Mouse (Mus musculus) limb, embryonic 14.5 days (tissue): ENCODE data around the gene Tpp1. TPM values are rescaled to one million over a fixed set of nuclear protein-coding genes. Genes with fewer than 3 reads are reported as not detected.

Source experiments
- ATAC-seq: fragments of 200-750 bp; cut with Nextera tagmentation; 2 replicates; pipeline ENCODE4 v1.8.0; 2017; ENCODE audit warnings: low read depth, moderate number of reproducible peaks, moderate TSS enrichment; ENCODE audit not compliant: low FRiP score
- DNase-seq: peaks from one replicate; pipeline ENCODE4 v3.0.0-alpha.2; 2015; ENCODE audit warnings: low spot score
- H3K27ac ChIP-seq: fragments of 300-500 bp; sonication (generic); replicated peaks from 2 replicates; pipeline ENCODE4 v1.5.1; 2014; ENCODE audit warnings: low read depth, mild to moderate bottlenecking, low read length, moderate library complexity, mixed read lengths
- H3K27me3 ChIP-seq: fragments of 300-500 bp; sonication (generic); 2 replicates; pipeline ENCODE4 v1.6.1; 2014; ENCODE audit warnings: low read length, mixed read lengths; ENCODE audit not compliant: control insufficient read depth, insufficient read depth
- H3K36me3 ChIP-seq: fragments of 300-500 bp; sonication (generic); 2 replicates; pipeline ENCODE4 v1.6.1; 2014; ENCODE audit warnings: mild to moderate bottlenecking, low read length, moderate library complexity, mixed read lengths; ENCODE audit not compliant: control insufficient read depth, insufficient read depth
- H3K4me1 ChIP-seq: fragments of 300-500 bp; sonication (generic); 2 replicates; pipeline ENCODE4 v1.6.1; 2014; ENCODE audit warnings: antibody characterized with exemption, low read length, mixed read lengths; ENCODE audit not compliant: control insufficient read depth, insufficient read depth
- H3K4me2 ChIP-seq: fragments of 300-500 bp; sonication (generic); replicated peaks from 2 replicates; pipeline ENCODE4 v1.6.1; 2014; ENCODE audit warnings: low read depth, mild to moderate bottlenecking, low read length, moderate library complexity; ENCODE audit not compliant: severe bottlenecking
- H3K4me3 ChIP-seq: fragments of 300-500 bp; sonication (generic); replicated peaks from 2 replicates; pipeline ENCODE4 v1.5.1; 2014; ENCODE audit warnings: low read length
- H3K9ac ChIP-seq: fragments of 300-500 bp; sonication (generic); 2 replicates; pipeline ENCODE4 v1.6.1; 2014; ENCODE audit warnings: mild to moderate bottlenecking, low read depth, low read length, moderate library complexity; ENCODE audit not compliant: severe bottlenecking
- H3K9me3 ChIP-seq: fragments of 300-500 bp; sonication (generic); 2 replicates; pipeline ENCODE4 v1.6.1; 2016; ENCODE audit warnings: low read length; ENCODE audit not compliant: control insufficient read depth
- POLR2A ChIP-seq: fragments of 200-500 bp; IDR thresholded peaks from 2 replicates; pipeline ENCODE4 v1.8.0; 2012; ENCODE audit warnings: inconsistent platforms, mild to moderate bottlenecking, moderate library complexity, borderline replicate concordance; ENCODE audit not compliant: insufficient read depth, insufficient read length; ENCODE audit errors: extremely low read depth
- WGBS: fragments of 180-500 bp; shearing (Covaris S2); extraction: QIAGEN DNeasy Blood & Tissue Kit; methylation state at CpG from one replicate; pipeline ENCODE4 v1.1.7; 2014; 5-methylcytosine and 5-hydroxymethylcytosine counted together
- polyA plus RNA-seq, 2 experiments: library from polyadenylated mRNA; depleted of rRNA in 1 of 2; stranded (reverse) in 1 of 2; unstranded in 1 of 2; fragments of >200 nt; fragmentation: Nextera tagmentation in 1 of 2; extraction: Ambion mirVana in 1 of 2; gene quantifications; 2 replicates each; pipeline versions ENCODE4 v1.2.1 to v1.2.3; 2012 to 2014

Tpp1 gene
- polyA plus RNA-seq, 2 experiments, result 58.5 to 64.9 TPM

DNA sequence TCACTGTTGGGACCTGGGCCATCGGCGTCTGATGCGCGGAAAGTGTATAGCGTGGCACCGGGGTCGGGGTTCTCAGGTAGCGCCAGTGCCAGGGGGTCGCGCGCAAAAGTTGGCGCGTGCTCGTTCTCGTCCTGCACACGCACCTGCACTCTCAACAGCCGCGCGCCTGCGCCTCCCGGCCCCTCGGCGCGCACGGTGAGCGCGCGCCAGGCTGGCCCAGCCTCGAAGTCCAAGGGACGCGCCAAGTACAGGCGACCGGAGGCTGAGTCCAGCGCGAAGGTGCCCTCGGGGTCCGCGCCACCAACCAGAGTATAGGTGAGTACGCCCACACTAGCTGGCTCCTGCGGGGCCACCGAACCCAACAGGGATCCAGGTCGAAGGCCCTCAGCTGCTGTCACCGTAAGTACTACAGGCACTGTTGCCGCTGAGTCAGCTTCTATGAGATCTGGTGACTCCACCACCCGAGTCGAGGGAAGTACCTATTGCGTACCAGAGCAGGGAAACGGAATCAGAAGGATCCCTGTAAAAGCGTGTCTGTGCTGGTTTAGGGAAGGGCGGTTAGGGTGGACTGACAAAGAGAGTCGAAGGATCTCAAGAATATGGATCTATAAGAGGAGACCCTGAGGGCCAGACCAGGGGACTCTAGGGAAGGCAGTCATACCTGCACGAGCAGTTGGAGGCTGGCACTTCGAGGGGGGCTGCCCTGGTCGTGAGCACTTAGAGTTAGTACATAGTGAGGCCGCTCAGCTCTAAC is 10.7 kb upstream of the Tpp1 start:
- Histone ChIP-seq H3K27ac (no peak overlapping the region), H3K4me1 (0 out of 2 replicates have a peak, but pooled peaks cover 2% of the 10 kb centered on the region), H3K27me3 (no peaks in the 10 kb centered on the region), H3K4me2 (no peak overlapping the region; the same call in 1 of the 2 replicates), H3K9ac (no peak overlapping the region), H3K36me3 (peaks cover 88% of the 10 kb centered on the region), H3K4me3 (no peak overlapping the region), H3K9me3 (no peaks in the 10 kb centered on the region)
- WGBS, result 39% methylated on average over 55 of the region's 55 CpGs
- ATAC-seq (no peak), DNase-seq (no peak)
- TF ChIP-seq POLR2A, result no peak

GRCm38 (mm10) chr7:105761813-105762484 is 9.9 kb upstream of the Tpp1 start:
- TF ChIP-seq POLR2A, result no peak
- WGBS, result 44% methylated on average over 43 of the region's 51 CpGs
- Histone ChIP-seq H3K36me3 (peaks cover 89% of the 10 kb centered on the region), H3K4me1 (no peaks in the 10 kb centered on the region), H3K9ac (no peak overlapping the region), H3K27ac (no peak overlapping the region), H3K4me2 (no peak overlapping the region; the same call in 1 of the 2 replicates), H3K27me3 (no peaks in the 10 kb centered on the region), H3K9me3 (no peaks in the 10 kb centered on the region), H3K4me3 (no peak overlapping the region)
- ATAC-seq (no peak), DNase-seq (no peak)

DNA sequence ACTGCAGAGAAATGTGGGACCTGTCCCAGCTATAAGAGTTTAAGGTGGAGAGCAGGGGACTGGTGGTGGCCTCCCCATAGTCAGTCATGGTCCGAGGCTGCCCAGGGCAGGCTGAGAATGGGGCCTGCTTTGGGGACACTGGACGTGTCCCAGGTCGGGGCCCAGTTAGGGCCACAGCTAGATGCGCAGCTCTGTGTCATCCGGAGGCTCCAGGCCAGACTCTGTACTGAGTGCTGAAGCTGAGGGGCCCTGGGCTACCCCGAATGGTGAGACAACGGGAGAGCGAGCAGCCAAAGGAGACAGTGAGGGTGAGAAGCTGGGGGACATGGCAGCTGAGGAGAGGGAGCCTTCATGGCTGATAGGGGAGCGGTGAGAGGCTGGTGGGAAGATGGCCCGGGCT is 1.2 kb upstream of the Tpp1 start:
- peaks cover 5% of the 10 kb centered on the region; the same call in 1 of the 2 replicates for H3K4me1 ChIP-seq
- H3K27ac ChIP-seq, result no peak overlapping the region
- peaks cover 63% of the 10 kb centered on the region for H3K36me3 ChIP-seq
- H3K4me2 ChIP-seq, result no peak overlapping the region
- no peaks in the 10 kb centered on the region for H3K9me3 ChIP-seq
- 94% methylated on average over 10 of the region's 10 CpGs for WGBS
- DNase-seq (no peak), ATAC-seq (no peak)
- H3K9ac ChIP-seq, result no peak overlapping the region
- H3K27me3 ChIP-seq, result no peaks in the 10 kb centered on the region
- no peak for TF ChIP-seq POLR2A
- no peak overlapping the region for H3K4me3 ChIP-seq

- H3K4me1 ChIP-seq, result peaks cover 5% of the 10 kb centered on the region; the same call in 1 of the 2 replicates
- TF ChIP-seq POLR2A, result no peak
- no peak overlapping the region for H3K4me3 ChIP-seq
- ATAC-seq (no peak), DNase-seq (no peak)
- no peak overlapping the region for H3K9ac ChIP-seq
- H3K27me3 ChIP-seq, result no peaks in the 10 kb centered on the region
- 96% methylated on average over 2 of the region's 2 CpGs for WGBS
- H3K27ac ChIP-seq, result no peak overlapping the region
- no peak overlapping the region for H3K4me2 ChIP-seq
- H3K36me3 ChIP-seq, result peaks cover 57% of the 10 kb centered on the region
- H3K9me3 ChIP-seq, result no peaks in the 10 kb centered on the region
Observed at GRCm38 (mm10) chr7:105752716-105753115, 681 bp upstream of the Tpp1 start.

DNA sequence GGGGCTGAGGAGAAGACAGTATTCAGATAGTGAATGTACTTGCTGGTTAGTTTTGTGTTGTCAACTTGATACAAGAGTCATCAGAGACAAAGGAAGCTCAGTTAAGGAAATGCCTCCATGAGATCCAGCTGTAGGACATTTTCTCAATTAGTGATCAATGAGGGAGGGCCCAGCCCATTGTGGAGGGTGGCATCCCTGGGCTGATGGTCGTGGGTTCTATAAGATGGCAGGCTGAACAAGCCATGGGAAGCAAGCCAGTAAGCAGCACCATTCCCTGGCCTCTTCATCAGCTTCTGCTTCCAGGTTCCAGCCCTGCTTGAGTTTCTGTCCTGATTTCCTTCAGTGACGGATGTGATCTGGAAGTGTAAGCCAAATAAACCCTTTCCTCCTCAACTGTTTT is 4.3 kb downstream of the Tpp1 start:
- no peak for TF ChIP-seq POLR2A
- 80% methylated on average over 2 of the region's 2 CpGs for WGBS
- Histone ChIP-seq H3K4me2 (no peak overlapping the region), H3K36me3 (peaks cover 19% of the 10 kb centered on the region), H3K9me3 (no peaks in the 10 kb centered on the region), H3K27ac (no peak overlapping the region), H3K4me3 (no peak overlapping the region), H3K9ac (no peak overlapping the region), H3K27me3 (no peaks in the 10 kb centered on the region), H3K4me1 (peaks cover 5% of the 10 kb centered on the region; the same call in 1 of the 2 replicates)
- DNase-seq (no peak), ATAC-seq (no peak)
